Mouse (Mus musculus): ENCODE measurements around the gene Mcm8. TPM values are rescaled to one million over a fixed set of nuclear protein-coding genes. Genes with fewer than 3 reads are reported as not detected.

Gene Mcm8
- total and polyA plus RNA-seq, 3 experiments: 21.9 to 25.1 TPM; not detected in 1

DNA sequence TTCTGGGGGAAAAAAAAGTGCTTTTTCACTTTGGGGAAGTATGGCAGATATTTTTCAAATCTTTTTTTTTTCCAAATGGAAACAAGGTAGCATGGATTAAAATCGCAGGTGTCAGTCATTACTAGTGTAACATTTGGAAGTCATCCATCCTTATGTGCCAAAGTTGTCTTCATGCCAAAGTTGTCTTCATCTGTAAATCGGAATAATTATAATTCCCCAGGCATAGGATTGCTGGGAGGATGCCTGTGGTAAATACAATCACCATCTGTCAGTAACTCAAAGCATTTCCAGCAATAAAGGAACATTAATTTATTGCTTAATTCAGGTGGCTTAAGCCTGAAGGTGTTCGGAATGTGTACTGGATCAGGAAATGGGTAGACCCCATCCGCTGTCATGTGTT, 25.1 kb downstream of the Mcm8 start:
- Histone ChIP-seq H3K4me1 (ENCODE audit: control insufficient read depth in 1 of 2, insufficient read depth in 2 of 2, low read length in 2 of 2) (no peaks in the 10 kb centered on the region), H3K36me3 (ENCODE audit: control insufficient read depth in 1 of 2, insufficient read depth in 2 of 2, low read length in 2 of 2) (peaks cover 0 to 5% of the 10 kb centered on the region in 2 experiments; a peak in 2 of 4 replicates), H3K27ac (ENCODE audit: control insufficient read depth, low read depth, low read length) (no peak overlapping the region), H3K79me2 (ENCODE audit: control insufficient read depth, insufficient read depth, low read length, poor library complexity) (no peaks in the 10 kb centered on the region), H3K4me3 (ENCODE audit: control insufficient read depth in 1 of 2, insufficient read depth in 1 of 2, low read depth in 2 of 2, low read length in 2 of 2) (no peak overlapping the region), H3K9me3 (replicated peaks; ENCODE audit: insufficient read depth, low read length) (no peaks in the 10 kb centered on the region), H3K27me3 (ENCODE audit: control insufficient read depth in 1 of 2, insufficient read depth in 2 of 2, low read length in 2 of 2) (no peaks in the 10 kb centered on the region), H3K9ac (ENCODE audit: control insufficient read depth, low read depth, low read length, poor library complexity, severe bottlenecking) (no peak overlapping the region)
- TF ChIP-seq USF2 (IDR thresholded peaks at IDR 0.05; ENCODE audit: borderline replicate concordance in 1 of 2, insufficient read depth in 1 of 2, low read depth in 1 of 2, low read length in 2 of 2): no peak
- TF ChIP-seq ZMIZ1 (IDR thresholded peaks at IDR 0.05; ENCODE audit: low read depth, low read length): no peak
- no peak for TF ChIP-seq RCOR1 (IDR thresholded peaks at IDR 0.05; ENCODE audit: low read depth, low read length)
- no peak for TF ChIP-seq CHD1 (IDR thresholded peaks at IDR 0.05; ENCODE audit: low read depth, low read length)
- TF ChIP-seq NRF1 (IDR thresholded peaks at IDR 0.05; ENCODE audit: insufficient read depth, low read depth, low read length, poor library complexity, severe bottlenecking): no peak
- TF ChIP-seq ETS1 (IDR thresholded peaks at IDR 0.05; ENCODE audit: low read depth, low read length): no peak
- TF ChIP-seq GABPA (IDR thresholded peaks at IDR 0.05; ENCODE audit: low read depth, low read length): no peak
- TF ChIP-seq ELF1 (IDR thresholded peaks at IDR 0.05; ENCODE audit: low read depth, low read length): no peak
- no peak for TF ChIP-seq MYC (IDR thresholded peaks at IDR 0.05; ENCODE audit: low read depth, low read length)
- no peak for TF ChIP-seq POLR2AphosphoS2 (IDR thresholded peaks at IDR 0.05; ENCODE audit: low read length)
- no peak for TF ChIP-seq CHD2 (IDR thresholded peaks at IDR 0.05; ENCODE audit: low read length)
- no peak for TF ChIP-seq NELFE (IDR thresholded peaks at IDR 0.05; ENCODE audit: low read depth, low read length)
- no peak for TF ChIP-seq MAFK (IDR thresholded peaks at IDR 0.05; ENCODE audit: borderline replicate concordance, low read depth, low read length)
- no peak for TF ChIP-seq E2F4 (IDR thresholded peaks at IDR 0.05; ENCODE audit: borderline replicate concordance, low read depth, low read length)
- no peak for DNase-seq (ENCODE audit: low read depth, low spot score)

- Histone ChIP-seq H3K4me1 (ENCODE audit: control insufficient read depth in 1 of 2, insufficient read depth in 2 of 2, low read length in 2 of 2) (peaks cover 0 to 8% of the 10 kb centered on the region in 2 experiments; a peak in 2 of 4 replicates), H3K79me2 (ENCODE audit: control insufficient read depth, insufficient read depth, low read length, poor library complexity) (peaks cover 24% of the 10 kb centered on the region), H3K9ac (ENCODE audit: control insufficient read depth, low read depth, low read length, poor library complexity, severe bottlenecking) (peak within 1 kb of the TSS; percentile 89), H3K27me3 (ENCODE audit: control insufficient read depth in 1 of 2, insufficient read depth in 2 of 2, low read length in 2 of 2) (no peaks in the 10 kb centered on the region), H3K4me3 (ENCODE audit: control insufficient read depth in 1 of 2, insufficient read depth in 1 of 2, low read depth in 2 of 2, low read length in 2 of 2) (peak within 1 kb of the TSS; percentile 78 to 91), H3K9me3 (replicated peaks; ENCODE audit: insufficient read depth, low read length) (no peaks in the 10 kb centered on the region), H3K27ac (ENCODE audit: control insufficient read depth, low read depth, low read length) (peak within 1 kb of the TSS; percentile 63), H3K36me3 (ENCODE audit: control insufficient read depth in 1 of 2, insufficient read depth in 2 of 2, low read length in 2 of 2) (peaks cover 10 to 11% of the 10 kb centered on the region in 2 experiments)
- peak; percentile 97 for DNase-seq (ENCODE audit: low read depth, low spot score)
- TF ChIP-seq GATA1 (IDR thresholded peaks at IDR 0.05; ENCODE audit: low read depth, low read length): no peak
- peak; percentile 84 for TF ChIP-seq ZMIZ1 (IDR thresholded peaks at IDR 0.05; ENCODE audit: low read depth, low read length)
- 0 out of 4 replicates have a peak, but pooled peaks of 1 of the 2 experiments have one; percentile 21 for TF ChIP-seq EP300 (IDR thresholded peaks at IDR 0.05; ENCODE audit: low read depth in 1 of 2, low read length in 2 of 2)
- no peak for TF ChIP-seq E2F4 (IDR thresholded peaks at IDR 0.05; ENCODE audit: borderline replicate concordance, low read depth, low read length)
- peak; percentile 93 for TF ChIP-seq TBP (IDR thresholded peaks at IDR 0.05; ENCODE audit: low read depth, low read length)
- TF ChIP-seq JUND (IDR thresholded peaks at IDR 0.05; ENCODE audit: low read depth, low read length): no peak
- TF ChIP-seq CHD1 (IDR thresholded peaks at IDR 0.05; ENCODE audit: low read depth, low read length): no peak; the same call in 1 of the 2 replicates
- TF ChIP-seq UBTF (IDR thresholded peaks at IDR 0.05; ENCODE audit: borderline replicate concordance, insufficient read depth, low read depth, low read length): no peak
- no peak for TF ChIP-seq NRF1 (IDR thresholded peaks at IDR 0.05; ENCODE audit: insufficient read depth, low read depth, low read length, poor library complexity, severe bottlenecking)
- no peak for TF ChIP-seq MAZ (IDR thresholded peaks at IDR 0.05; ENCODE audit: low read depth, low read length)
- TF ChIP-seq RAD21 (IDR thresholded peaks at IDR 0.05; ENCODE audit: low read depth, low read length): no peak
- peak; percentile 92 to 96 for TF ChIP-seq POLR2A (IDR thresholded peaks at IDR 0.05; ENCODE audit: control insufficient read depth in 1 of 2, insufficient read depth in 1 of 2, low read depth in 1 of 2, low read length in 2 of 2, poor library complexity in 1 of 2)
- TF ChIP-seq USF1 (IDR thresholded peaks at IDR 0.05; ENCODE audit: low read depth, low read length): peak; percentile 86
- no peak for TF ChIP-seq CHD2 (IDR thresholded peaks at IDR 0.05; ENCODE audit: low read length)
- peak; percentile 93 for TF ChIP-seq NELFE (IDR thresholded peaks at IDR 0.05; ENCODE audit: low read depth, low read length)
- peak; percentile 91 for TF ChIP-seq MYC (IDR thresholded peaks at IDR 0.05; ENCODE audit: low read depth, low read length)
- TF ChIP-seq POLR2AphosphoS2 (IDR thresholded peaks at IDR 0.05; ENCODE audit: low read length): peak; percentile 80
- TF ChIP-seq ZNF384 (IDR thresholded peaks at IDR 0.05; ENCODE audit: low read depth, low read length): no peak
- no peak for TF ChIP-seq MEF2A (IDR thresholded peaks at IDR 0.05; ENCODE audit: extremely low read depth, insufficient replicate concordance, low read depth, low read length, poor library complexity, severe bottlenecking)
- TF ChIP-seq HCFC1 (IDR thresholded peaks at IDR 0.05; ENCODE audit: low read depth, low read length): peak; percentile 92
- peak; percentile 37; the same call in 1 of the 2 replicates for TF ChIP-seq ETS1 (IDR thresholded peaks at IDR 0.05; ENCODE audit: low read depth, low read length)
These were observed 30.7 kb downstream of the Mcm8 start, which contains the start of gene Crls1 for GRCm38 (mm10) chr2:132846407-132847358. Gene Crls1, plus strand, starts transcription at chr2:132846666.
